ENCODE assay signal across 30 mouse cellular contexts in genomic region chr7:145312137-145312536, GRCm38 (mm10). TPM values are rescaled to one million over a fixed set of nuclear protein-coding genes. Genes with fewer than 3 reads are reported as not detected.
"Had no signal": no experiment of that assay in that cellular context is flagged by ENCODE, and none has a peak within 500 bp of the region (broad histone marks: within the 10 kb centered on the region; RNA-seq: fewer than 3 reads in every experiment).

No protein-coding gene starts in this region.

- H3K36me3 ChIP-seq: limb, embryonic 12.5 days; limb, embryonic 15.5 days; midbrain, embryonic 12.5 days had no signal

- H3K27me3 ChIP-seq: limb, embryonic 15.5 days; midbrain, embryonic 12.5 days had no signal

- H3K4me2 ChIP-seq: limb, embryonic 12.5 days; limb, embryonic 15.5 days; liver, embryonic 11.5 days; lung, embryonic 14.5 days; midbrain, embryonic 12.5 days had no signal

- ATAC-seq: liver, postnatal 0 days; lung, postnatal 0 days; midbrain, embryonic 16.5 days had no signal

- DNase-seq: kidney, postnatal 25 days; layer of hippocampus, adult 9-11 months; liver, postnatal 0 days; lung, embryonic 14.5 days; thymus, adult 18-20 months; thymus, postnatal 36 days had no signal

- H3K4me3 ChIP-seq: layer of hippocampus, adult 2 months; limb, embryonic 12.5 days; limb, embryonic 15.5 days; midbrain, embryonic 12.5 days had no signal

- H3K27ac ChIP-seq: kidney, postnatal 0 days; layer of hippocampus, adult 2 months; limb, embryonic 12.5 days; limb, embryonic 15.5 days; liver, embryonic 14.5 days; macrophage; midbrain, embryonic 12.5 days had no signal

RNA-seq across cellular contexts. Expression of gene Mrgprd, which starts 2.5 kb away (rescaled TPM):
- total RNA-seq: layer of hippocampus, adult 2 months; layer of hippocampus, postnatal 25 days; left cerebral cortex, adult 18-20 months; left cerebral cortex, postnatal 10 days; left cerebral cortex, postnatal 36 days; megakaryocyte, adult 5-6 weeks; monocyte, adult 5-6 weeks had no signal
- polyA plus RNA-seq: kidney, postnatal 0 days; large intestine, adult 2 months; limb, embryonic 12.5 days; limb, embryonic 15.5 days; liver, embryonic 11.5 days; liver, embryonic 14.5 days; liver, postnatal 0 days; lung, postnatal 0 days; macrophage; midbrain, embryonic 12.5 days; midbrain, embryonic 16.5 days; neural tube, embryonic 11.5 days; neural tube, embryonic 14.5 days; small intestine, adult 2 months; spleen, adult 2 months; stomach, embryonic 16.5 days; testis, adult 2 months; urinary bladder, adult 2 months had no signal

RNA-seq across cellular contexts. Expression of gene Mrgprf, which starts 11.5 kb away (rescaled TPM):
- total RNA-seq: megakaryocyte, adult 5-6 weeks; monocyte, adult 5-6 weeks had no signal
- polyA plus RNA-seq: liver, embryonic 11.5 days; macrophage; neural tube, embryonic 11.5 days had no signal
